Mouse (Mus musculus) adrenal gland, postnatal 4 days (tissue): ENCODE data around the gene Sgcb. TPM values are rescaled to one million over a fixed set of nuclear protein-coding genes. Genes with fewer than 3 reads are reported as not detected.
"Not testable (repeated sequence)": the region's sequence is repeated elsewhere in the genome, so short reads cannot be mapped to it uniquely, and the experiment has no call there.

ENCODE experiments used
- DNase-seq, 2 experiments: peaks; one replicate each; pipeline ENCODE4 v3.0.0; 2021 to 2022; ENCODE audit warnings: low spot score in 2 of 2, mixed read lengths in 2 of 2
- total RNA-seq, 2 experiments: library from RNA; stranded (reverse); gene quantifications; 2 replicates each; pipeline ENCODE4 v1.2.3; 2021

Sgcb gene
- total RNA-seq, 2 experiments from 2014 or later, result 26.8 to 29.7 TPM

- no peak for DNase-seq
These were observed 62.1 kb downstream of the Sgcb start for GRCm38 (mm10) chr5:73585212-73586115.

GRCm38 (mm10) chr5:73584011-73584410 is 63.6 kb downstream of the Sgcb start:
- DNase-seq, result not testable (repeated sequence)

Other genes with a start within 250 kb of the Sgcb start
- under 1 TPM; 0.23 to 0.25 TPM for gene Cwh43, start 241.7 kb downstream of the Sgcb start, total RNA-seq
- gene Dcun1d4, start 166.8 kb downstream of the Sgcb start, total RNA-seq, result 10 to 100 TPM; 38.0 to 38.1 TPM
- gene Lrrc66, start 15.3 kb downstream of the Sgcb start, total RNA-seq, result under 1 TPM in 1 of 2 experiments, not detected in 1; 0.53 TPM
- under 1 TPM; 0.25 to 0.28 TPM for gene Spata18, start 3.6 kb upstream of the Sgcb start, total RNA-seq